Mouse (Mus musculus) spleen, adult 18-20 months (tissue): ENCODE measurements at regions not wholly inside any gene's neighbourhood (a gene's known extent, or its start where the extent isn't known, plus 50 kb on each side); places are given as distances from the start of the nearest gene placed in this dataset.
A peak's percentile ranks its signal among the peaks of the same experiment; 100 is the strongest.

Experiments
- DNase-seq, 2 experiments: peaks; one replicate each; pipeline ENCODE4 v3.0.0; 2022; ENCODE audit warnings: mixed read lengths in 2 of 2

- no peak for DNase-seq
These were observed 159.6 kb downstream of the Icos start for GRCm38 (mm10) chr1:61137210-61137885.

GRCm38 (mm10) chr1:61137954-61138353, 160.2 kb downstream of the Icos start:
- DNase-seq, result no peak

GRCm38 (mm10) chr1:61139291-61139983, 161.7 kb downstream of the Icos start:
- peak in 1 of 2 experiments; percentile 14 for DNase-seq

GRCm38 (mm10) chr1:61139984-61140648, 162.4 kb downstream of the Icos start:
- no peak for DNase-seq

- DNase-seq, result no peak
These were observed 163.3 kb downstream of the Icos start for GRCm38 (mm10) chr1:61140870-61141591.

GRCm38 (mm10) chr1:61141592-61141930, 163.8 kb downstream of the Icos start:
- DNase-seq, result no peak

GRCm38 (mm10) chr1:61141952-61142351, 164.2 kb downstream of the Icos start:
- DNase-seq, result no peak

GRCm38 (mm10) chr1:61143030-61143753, 165.5 kb downstream of the Icos start:
- DNase-seq, result no peak

GRCm38 (mm10) chr1:61143754-61144066, 166.0 kb downstream of the Icos start:
- DNase-seq, result no peak

GRCm38 (mm10) chr1:61145013-61145412, 167.3 kb downstream of the Icos start:
- no peak for DNase-seq

- DNase-seq, result no peak
These were observed 167.8 kb downstream of the Icos start for GRCm38 (mm10) chr1:61145572-61145971.

- no peak for DNase-seq
These were observed 168.5 kb downstream of the Icos start for GRCm38 (mm10) chr1:61146222-61146723.

- no peak for DNase-seq
These were observed 174.0 kb downstream of the Icos start for GRCm38 (mm10) chr1:61151742-61152141.

- DNase-seq, result no peak
These were observed 174.4 kb downstream of the Icos start for GRCm38 (mm10) chr1:61152157-61152556.

- DNase-seq, result no peak
These were observed 176.5 kb downstream of the Icos start for GRCm38 (mm10) chr1:61154216-61154615.

GRCm38 (mm10) chr1:61157271-61157670, 179.5 kb downstream of the Icos start:
- DNase-seq, result no peak

- no peak for DNase-seq
These were observed 182.8 kb downstream of the Icos start for GRCm38 (mm10) chr1:61160505-61160904.

GRCm38 (mm10) chr1:61164271-61164670, 186.5 kb downstream of the Icos start:
- no peak for DNase-seq

- DNase-seq, result no peak
These were observed 194.2 kb downstream of the Icos start for GRCm38 (mm10) chr1:61171941-61172340.

- no peak for DNase-seq
These were observed 195.2 kb downstream of the Icos start for GRCm38 (mm10) chr1:61172946-61173345.

GRCm38 (mm10) chr1:61175239-61175638, 197.5 kb downstream of the Icos start:
- no peak for DNase-seq

- DNase-seq, result no peak
These were observed 201.7 kb downstream of the Icos start for GRCm38 (mm10) chr1:61179461-61179860.
